Mouse (Mus musculus) thymus, adult 2 months (tissue): ENCODE data around the gene Rnf26.

Source experiments
- CTCF ChIP-seq: fragments of 200-500 bp; IDR thresholded peaks from 2 replicates; pipeline ENCODE4 v1.5.1; 2012; ENCODE audit warnings: mild to moderate bottlenecking, control low read depth, low read length, moderate library complexity, borderline replicate concordance; ENCODE audit not compliant: control insufficient read depth, poor library complexity, insufficient read depth; ENCODE audit errors: extremely low read depth
- POLR2A ChIP-seq: fragments of 200-500 bp; IDR thresholded peaks from 2 replicates; pipeline ENCODE4 v1.6.1; 2012; ENCODE audit warnings: mild to moderate bottlenecking, low read length, control low read depth, moderate library complexity; ENCODE audit not compliant: control insufficient read depth, poor library complexity, insufficient read depth; ENCODE audit errors: extremely low read depth

- TF ChIP-seq POLR2A: no peak
- TF ChIP-seq CTCF: no peak
Observed at GRCm38 (mm10) chr9:44072599-44072915, 40.8 kb downstream of the Rnf26 start.
